Mouse (Mus musculus) inflammation-experienced regulatory T-cells, adult 6 months (primary cell): ENCODE results near the gene Erp27. TPM values are rescaled to one million over a fixed set of nuclear protein-coding genes. Genes with fewer than 3 reads are reported as not detected.
A peak's percentile ranks its signal among the peaks of the same experiment; 100 is the strongest.

Source experiments
- ATAC-seq: one replicate; pipeline ENCODE4 v1.8.0; 2017
- polyA plus RNA-seq, 3 experiments: library from polyadenylated mRNA; unstranded; fragments of 100-300 nt; shearing (Covaris generic); gene quantifications; one replicate each; pipeline ENCODE4 v1.2.1; 2017

The Erp27 gene
- 1 to 10 TPM; 1.1 to 2.1 (median 1.1) TPM for polyA plus RNA-seq

GRCm38 (mm10) chr6:136922080-136922479, at the start of gene Erp27:
TSS of gene Erp27 (minus strand) at chr6:136922180.
- ATAC-seq: no peak

- ATAC-seq: peak; percentile 30
Observed at GRCm38 (mm10) chr6:136968877-136969276, 46.9 kb upstream of the Erp27 start.

- ATAC-seq: peak; percentile 26
Observed at GRCm38 (mm10) chr6:136967466-136967865, 45.5 kb upstream of the Erp27 start.

GRCm38 (mm10) chr6:136965912-136966311, 43.9 kb upstream of the Erp27 start:
- ATAC-seq: no peak

- ATAC-seq: peak; percentile 74
Observed at GRCm38 (mm10) chr6:136964609-136965510, 42.9 kb upstream of the Erp27 start.

- ATAC-seq: no peak
Observed at GRCm38 (mm10) chr6:136962957-136963356, 41.0 kb upstream of the Erp27 start.

- ATAC-seq: no peak
Observed at GRCm38 (mm10) chr6:136959131-136959530, 37.2 kb upstream of the Erp27 start.

- ATAC-seq: no peak
Observed at GRCm38 (mm10) chr6:136957062-136957461, 35.1 kb upstream of the Erp27 start.

GRCm38 (mm10) chr6:136955240-136955639, 33.3 kb upstream of the Erp27 start:
- ATAC-seq: no peak

- ATAC-seq: no peak
Observed at GRCm38 (mm10) chr6:136954715-136955114, 32.7 kb upstream of the Erp27 start.

- ATAC-seq: no peak
Observed at GRCm38 (mm10) chr6:136954192-136954591, 32.2 kb upstream of the Erp27 start.

GRCm38 (mm10) chr6:136952930-136953329, 30.9 kb upstream of the Erp27 start:
- ATAC-seq: no peak

GRCm38 (mm10) chr6:136950171-136950570, 28.2 kb upstream of the Erp27 start:
- no peak for ATAC-seq

- no peak for ATAC-seq
Observed at GRCm38 (mm10) chr6:136947716-136948115, 25.7 kb upstream of the Erp27 start.

GRCm38 (mm10) chr6:136946943-136947342, 25.0 kb upstream of the Erp27 start:
- no peak for ATAC-seq

GRCm38 (mm10) chr6:136946241-136946640, 24.3 kb upstream of the Erp27 start:
- ATAC-seq: no peak

GRCm38 (mm10) chr6:136944511-136944910, 22.5 kb upstream of the Erp27 start:
- ATAC-seq: no peak

- no peak for ATAC-seq
Observed at GRCm38 (mm10) chr6:136943392-136943791, 21.4 kb upstream of the Erp27 start.

GRCm38 (mm10) chr6:136942280-136942679, 20.3 kb upstream of the Erp27 start:
- ATAC-seq: no peak

GRCm38 (mm10) chr6:136941051-136942021, 19.4 kb upstream of the Erp27 start, which contains the start of gene Arhgdib:
TSS of gene Arhgdib (minus strand) at chr6:136941899.
- peak; percentile 71 for ATAC-seq

GRCm38 (mm10) chr6:136940188-136940960, 18.4 kb upstream of the Erp27 start:
- no peak for ATAC-seq
